Mouse (Mus musculus): ENCODE results near the gene Depdc1a. TPM values are rescaled to one million over a fixed set of nuclear protein-coding genes. Genes with fewer than 3 reads are reported as not detected.

Depdc1a gene
- polyA plus RNA-seq, 1 experiment from 2014 or later, result 4.8 TPM

Other genes starting within 250 kb of the Depdc1a start
- not detected in 2 replicates for gene Rpe65, start 103.7 kb downstream of the Depdc1a start, polyA plus RNA-seq (2014; fragmentation: Nextera tagmentation; extraction: Ambion mirVana)

All from hindbrain, embryonic 14.5 days (tissue).